Mouse (Mus musculus) ES-E14 (cell line): ENCODE data around the gene Klhl25.

Experiments used
- HCFC1 ChIP-seq: IDR thresholded peaks from 2 replicates; pipeline ENCODE4 v1.6.1; 2012; ENCODE audit warnings: low read length, inconsistent platforms, borderline replicate concordance; ENCODE audit not compliant: insufficient read depth
- MAFK ChIP-seq: IDR thresholded peaks from 2 replicates; pipeline ENCODE4 v1.6.1; 2014; ENCODE audit warnings: mild to moderate bottlenecking, low read depth, low read length, inconsistent platforms; ENCODE audit not compliant: insufficient read depth
- ZC3H11A ChIP-seq: IDR thresholded peaks from 2 replicates; pipeline ENCODE4 v1.6.1; 2012; ENCODE audit warnings: low read depth, mild to moderate bottlenecking, inconsistent platforms, low read length, borderline replicate concordance

- TF ChIP-seq MAFK (no peak), HCFC1 (no peak), ZC3H11A (no peak)
Observed at GRCm38 (mm10) chr7:75917662-75918061, 69.6 kb downstream of the Klhl25 start.
